Mouse (Mus musculus) heart, embryonic 11.5 days (tissue): ENCODE results near the gene Lamb1. TPM values are rescaled to one million over a fixed set of nuclear protein-coding genes. Genes with fewer than 3 reads are reported as not detected.
A peak's percentile ranks its signal among the peaks of the same experiment; 100 is the strongest.

ENCODE experiments used
- ATAC-seq: fragments of 200-750 bp; cut with Nextera tagmentation; replicated peaks from 2 replicates; pipeline ENCODE4 v1.8.0; 2017; ENCODE audit warnings: moderate library complexity; ENCODE audit not compliant: insufficient number of reproducible peaks, low FRiP score, low TSS enrichment
- H3K27ac ChIP-seq: fragments of 300-500 bp; sonication (generic); 2 replicates; pipeline ENCODE4 v1.5.1; 2014; ENCODE audit warnings: mild to moderate bottlenecking, low read depth, low read length
- H3K27me3 ChIP-seq: fragments of 300-500 bp; sonication (generic); 2 replicates; pipeline ENCODE4 v1.6.1; 2014; ENCODE audit warnings: mild to moderate bottlenecking, low read length, mixed read lengths; ENCODE audit not compliant: control insufficient read depth, insufficient read depth
- H3K36me3 ChIP-seq: fragments of 300-500 bp; sonication (generic); 2 replicates; pipeline ENCODE4 v1.6.1; 2014; ENCODE audit warnings: mild to moderate bottlenecking, low read length, moderate library complexity, mixed read lengths; ENCODE audit not compliant: control insufficient read depth, insufficient read depth
- H3K4me1 ChIP-seq: fragments of 300-500 bp; sonication (generic); 2 replicates; pipeline ENCODE4 v1.6.1; 2014; ENCODE audit warnings: low read length; ENCODE audit not compliant: control insufficient read depth, insufficient read depth
- H3K4me2 ChIP-seq: fragments of 300-500 bp; sonication (generic); 2 replicates; pipeline ENCODE4 v1.6.1; 2014; ENCODE audit warnings: mild to moderate bottlenecking, moderate library complexity
- H3K4me3 ChIP-seq: fragments of 300-500 bp; sonication (generic); 2 replicates; pipeline ENCODE4 v1.5.1; 2014; ENCODE audit warnings: low read depth, low read length
- H3K9ac ChIP-seq: fragments of 300-500 bp; sonication (generic); 2 replicates; pipeline ENCODE4 v1.6.1; 2014; ENCODE audit warnings: mild to moderate bottlenecking, low read depth, low read length, moderate library complexity
- H3K9me3 ChIP-seq: fragments of 300-500 bp; sonication (generic); replicated peaks from 2 replicates; pipeline ENCODE4 v1.6.1; 2016; ENCODE audit warnings: low read length; ENCODE audit not compliant: control insufficient read depth
- WGBS: fragments of 180-500 bp; shearing (Covaris S2); extraction: QIAGEN DNeasy Blood & Tissue Kit; methylation state at CpG from one replicate; pipeline ENCODE4 v1.1.7; 2014; ENCODE audit not compliant: insufficient replicate concordance; 5-methylcytosine and 5-hydroxymethylcytosine counted together
- polyA plus RNA-seq: library from polyadenylated mRNA; unstranded; fragments of >200 nt; fragmentation: Nextera tagmentation; extraction: Ambion mirVana; gene quantifications from 2 replicates; pipeline ENCODE4 v1.2.1, GENCODE M21; 2014

Lamb1 gene
- polyA plus RNA-seq, 1 experiment from 2014 or later, result 67.4 TPM

GRCm38 (mm10) chr12:31263921-31264320 is 1.1 kb upstream of the Lamb1 start:
- ATAC-seq, result no peak
- Histone ChIP-seq H3K4me2 (peak overlapping the region; percentile 78), H3K27ac (no peak overlapping the region), H3K36me3 (no peaks in the 10 kb centered on the region), H3K9ac (no peak overlapping the region), H3K9me3 (no peaks in the 10 kb centered on the region), H3K4me3 (no peak overlapping the region), H3K4me1 (peaks cover 41% of the 10 kb centered on the region), H3K27me3 (no peaks in the 10 kb centered on the region)
- WGBS, result 39% methylated on average over 7 of the region's 7 CpGs

- H3K27me3 ChIP-seq, result no peaks in the 10 kb centered on the region
- under 1% methylated on average over 50 of the region's 50 CpGs for WGBS
- H3K4me3 ChIP-seq, result peak overlapping the region; percentile 88
- peaks cover 56% of the 10 kb centered on the region for H3K4me1 ChIP-seq
- H3K27ac ChIP-seq, result peak overlapping the region; percentile 92
- H3K9me3 ChIP-seq, result no peaks in the 10 kb centered on the region
- peak overlapping the region; percentile 78 for H3K4me2 ChIP-seq
- peaks cover 8% of the 10 kb centered on the region; the same call in 1 of the 2 replicates for H3K36me3 ChIP-seq
- no peak for ATAC-seq
- H3K9ac ChIP-seq, result peak overlapping the region; percentile 93
These were observed 843 bp downstream of the Lamb1 start for GRCm38 (mm10) chr12:31265722-31266431.

GRCm38 (mm10) chr12:31266686-31267085 is 1.7 kb downstream of the Lamb1 start:
- H3K9me3 ChIP-seq, result no peaks in the 10 kb centered on the region
- no peak for ATAC-seq

GRCm38 (mm10) chr12:31267363-31267762 is 2.3 kb downstream of the Lamb1 start:
- no peaks in the 10 kb centered on the region for H3K9me3 ChIP-seq
- H3K27me3 ChIP-seq, result no peaks in the 10 kb centered on the region
- H3K27ac ChIP-seq, result 0 out of 2 replicates have a peak overlapping the region, but pooled peaks have one; percentile 10
- H3K9ac ChIP-seq, result no peak overlapping the region
- peaks cover 62% of the 10 kb centered on the region for H3K4me1 ChIP-seq
- no peak for ATAC-seq
- H3K4me3 ChIP-seq, result peak overlapping the region; percentile 88
- 19% methylated on average over 4 of the region's 4 CpGs for WGBS
- H3K4me2 ChIP-seq, result peak overlapping the region; percentile 78
- peaks cover 8% of the 10 kb centered on the region; the same call in 1 of the 2 replicates for H3K36me3 ChIP-seq

More at GRCm38 (mm10) chr12:31266686-31267085, 1.7 kb downstream of the Lamb1 start:
- Histone ChIP-seq H3K9ac (peak overlapping the region; percentile 93), H3K4me3 (peak overlapping the region; percentile 88), H3K27me3 (no peaks in the 10 kb centered on the region), H3K4me2 (peak overlapping the region; percentile 78), H3K36me3 (peaks cover 8% of the 10 kb centered on the region; the same call in 1 of the 2 replicates), H3K4me1 (peaks cover 64% of the 10 kb centered on the region), H3K27ac (peak overlapping the region; percentile 24; the same call in 1 of the 2 replicates)
- WGBS, result 4% methylated on average over 15 of the region's 15 CpGs

GRCm38 (mm10) chr12:31268315-31268714 is 3.3 kb downstream of the Lamb1 start:
- ATAC-seq, result no peak
- WGBS, result 48% methylated on average over 3 of the region's 3 CpGs
- Histone ChIP-seq H3K4me2 (peak overlapping the region; percentile 78), H3K36me3 (peaks cover 13% of the 10 kb centered on the region), H3K4me1 (peaks cover 53% of the 10 kb centered on the region), H3K27ac (0 out of 2 replicates have a peak overlapping the region, but pooled peaks have one; percentile 10), H3K9me3 (no peaks in the 10 kb centered on the region), H3K27me3 (no peaks in the 10 kb centered on the region), H3K9ac (no peak overlapping the region), H3K4me3 (0 out of 2 replicates have a peak overlapping the region, but pooled peaks have one; percentile 13)

- no peak for ATAC-seq
- Histone ChIP-seq H3K27ac (no peak overlapping the region; the same call in 1 of the 2 replicates), H3K4me3 (no peak overlapping the region), H3K27me3 (no peaks in the 10 kb centered on the region), H3K4me2 (0 out of 2 replicates have a peak overlapping the region, but pooled peaks have one; percentile 2), H3K4me1 (peaks cover 48% of the 10 kb centered on the region), H3K9ac (peak overlapping the region; percentile 30; the same call in 1 of the 2 replicates), H3K9me3 (no peaks in the 10 kb centered on the region), H3K36me3 (peaks cover 21% of the 10 kb centered on the region)
- WGBS, result 35% methylated on average over 12 of the region's 12 CpGs
These were observed 4.1 kb downstream of the Lamb1 start for GRCm38 (mm10) chr12:31269020-31269597.

GRCm38 (mm10) chr12:31270361-31270760 is 5.3 kb downstream of the Lamb1 start:
- H3K36me3 ChIP-seq, result peaks cover 27% of the 10 kb centered on the region
- no peak for ATAC-seq
- H3K4me1 ChIP-seq, result peaks cover 45% of the 10 kb centered on the region
- 79% methylated on average over 10 of the region's 10 CpGs for WGBS
- peak overlapping the region; percentile 88 for H3K27ac ChIP-seq
- no peak overlapping the region for H3K9ac ChIP-seq
- H3K9me3 ChIP-seq, result no peaks in the 10 kb centered on the region
- H3K27me3 ChIP-seq, result no peaks in the 10 kb centered on the region
- H3K4me3 ChIP-seq, result no peak overlapping the region
- peak overlapping the region; percentile 48; the same call in 1 of the 2 replicates for H3K4me2 ChIP-seq

GRCm38 (mm10) chr12:31270776-31271175 is 5.7 kb downstream of the Lamb1 start:
- Histone ChIP-seq H3K36me3 (peaks cover 30% of the 10 kb centered on the region), H3K4me1 (peaks cover 45% of the 10 kb centered on the region), H3K4me2 (peak overlapping the region; percentile 48), H3K27ac (peak overlapping the region; percentile 88), H3K9me3 (no peaks in the 10 kb centered on the region), H3K27me3 (no peaks in the 10 kb centered on the region), H3K9ac (no peak overlapping the region), H3K4me3 (no peak overlapping the region)
- WGBS, result 37% methylated on average over 5 of the region's 5 CpGs
- no peak for ATAC-seq
